10 mouse cellular contexts compared by ENCODE assay signal in genomic region chr10:111599297-111600250, GRCm38 (mm10).
DNase-seq lines count a peak whose midpoint lies in the region; ATAC-seq and TF ChIP-seq lines count a peak whose summit lies in the region.
"Had no signal": no experiment of that assay in that cellular context is flagged by ENCODE, and none has a peak within 500 bp of the region (broad histone marks: within the 10 kb centered on the region; RNA-seq: fewer than 3 reads in every experiment).

No protein-coding gene starts in this region.

- no peaks in the 10 kb centered on the region for H3K27me3 ChIP-seq in embryonic facial prominence, embryonic 14.5 days (replicated peaks; ENCODE audit: control insufficient read depth, insufficient read depth, low read length)
- no peaks in the 10 kb centered on the region for H3K27me3 ChIP-seq in limb, embryonic 13.5 days

- H3K36me3 ChIP-seq in embryonic facial prominence, embryonic 14.5 days (ENCODE audit: control insufficient read depth, insufficient read depth, low read length) = no peaks in the 10 kb centered on the region
- H3K36me3 ChIP-seq in limb, embryonic 13.5 days = no peaks in the 10 kb centered on the region

- ATAC-seq in embryonic facial prominence, embryonic 14.5 days (ENCODE audit: low read depth) = peak; percentile 22; the same call in 1 of the 2 replicates
- no peak for ATAC-seq in limb, embryonic 13.5 days (ENCODE audit: low FRiP score, low read depth)

- TF ChIP-seq CTCF in layer of hippocampus, adult 2 months (conservative IDR thresholded peaks at IDR 0.05) = no peak

- 0 out of 2 replicates have a peak overlapping the region, but pooled peaks have one; percentile 5 for H3K4me2 ChIP-seq in embryonic facial prominence, embryonic 14.5 days (ENCODE audit: low read depth, low read length)
- H3K4me2 ChIP-seq in limb, embryonic 13.5 days (replicated peaks) = peak overlapping the region; percentile 17; the same call in 1 of the 2 replicates

- WGBS in embryonic facial prominence, embryonic 14.5 days = 58% methylated on average over 10 of the region's 10 CpGs
- WGBS in limb, embryonic 13.5 days = 47% methylated on average over 10 of the region's 10 CpGs

- H3K27ac ChIP-seq in layer of hippocampus, adult 2 months = 0 out of 2 replicates have a peak overlapping the region, but pooled peaks have one; percentile 23
- peak overlapping the region; percentile 75 for H3K27ac ChIP-seq in embryonic facial prominence, embryonic 14.5 days (replicated peaks; ENCODE audit: low read depth, low read length)
- peak overlapping the region; percentile 81; the same call in 1 of the 2 replicates for H3K27ac ChIP-seq in limb, embryonic 13.5 days
- H3K27ac ChIP-seq: macrophage had no signal

- H3K4me1 ChIP-seq in embryonic facial prominence, embryonic 14.5 days (ENCODE audit: control insufficient read depth, insufficient read depth, low read length) = peaks cover 25% of the 10 kb centered on the region
- peaks cover 51% of the 10 kb centered on the region for H3K4me1 ChIP-seq in limb, embryonic 13.5 days

- H3K9me3 ChIP-seq in embryonic facial prominence, embryonic 14.5 days (ENCODE audit: control insufficient read depth, low read length) = no peaks in the 10 kb centered on the region
- no peaks in the 10 kb centered on the region for H3K9me3 ChIP-seq in limb, embryonic 13.5 days

- no peak overlapping the region for H3K9ac ChIP-seq in embryonic facial prominence, embryonic 14.5 days (ENCODE audit: low read depth, low read length)
- H3K9ac ChIP-seq in limb, embryonic 13.5 days = no peak overlapping the region

- no peak overlapping the region for H3K4me3 ChIP-seq in layer of hippocampus, adult 2 months
- no peak overlapping the region for H3K4me3 ChIP-seq in embryonic facial prominence, embryonic 14.5 days (ENCODE audit: low read depth, low read length)
- H3K4me3 ChIP-seq in limb, embryonic 13.5 days = no peak overlapping the region
- H3K4me3 ChIP-seq: erythroblast, embryonic 14.5 days had no signal

- DNase-seq in layer of hippocampus, adult 2 months (ENCODE audit: low spot score in 2 of 2) = no peak
- DNase-seq in layer of hippocampus, adult 9-11 months = no peak
- peak; percentile 51 for DNase-seq in R1 (ENCODE audit: low read depth, low spot score)
- DNase-seq in embryonic facial prominence, embryonic 14.5 days (ENCODE audit: low spot score) = peak; percentile 72
- no peak for DNase-seq in spleen, postnatal 36 days (ENCODE audit: low spot score in 2 of 2)
- DNase-seq in embryo, embryonic 10.5 days (ENCODE audit: low spot score) = no peak
- no peak for DNase-seq in cerebellum, adult 9-11 months

Comparison
In these comparisons a context has a peak if more than half of its experiments do, and no peak if none do; other contexts are left out.
1. DNase-seq: peak in R1 (single experiment) and embryonic facial prominence, embryonic 14.5 days (single experiment); none in layer of hippocampus, adult 2 months (0 of 2), layer of hippocampus, adult 9-11 months (single experiment), spleen, postnatal 36 days (0 of 2), embryo, embryonic 10.5 days (single experiment) and cerebellum, adult 9-11 months (single experiment).
2. H3K27ac ChIP-seq: peak in every context shown above with its lines; median percentile 81 in limb, embryonic 13.5 days; 75 in embryonic facial prominence, embryonic 14.5 days; 23 in layer of hippocampus, adult 2 months.